Mouse (Mus musculus): ENCODE measurements around the gene Gm13199. TPM values are rescaled to one million over a fixed set of nuclear protein-coding genes. Genes with fewer than 3 reads are reported as not detected.
A peak's percentile ranks its signal among the peaks of the same experiment; 100 is the strongest.

Gene Gm13199
- total RNA-seq (2021): not detected

- DNase-seq: no peak
- intact Hi-C loops (cut with DNase I): no loop called here
These were observed at the start of gene Gm13199 for GRCm38 (mm10) chr2:5862834-5863233. Gm13199 (minus strand) TSS chr2:5862934.

- no peak for DNase-seq
These were observed 48.7 kb upstream of the Gm13199 start for GRCm38 (mm10) chr2:5911282-5911965.

GRCm38 (mm10) chr2:5906625-5907024 lies 43.9 kb upstream of the Gm13199 start:
- DNase-seq: peak; percentile 13 to 51
- intact Hi-C loops (cut with DNase I): no loop called here

More at GRCm38 (mm10) chr2:5911282-5911965, 48.7 kb upstream of the Gm13199 start:
- intact Hi-C loops (cut with DNase I): no loop called here

GRCm38 (mm10) chr2:5906092-5906491 lies 43.4 kb upstream of the Gm13199 start:
- DNase-seq: no peak
- intact Hi-C loops (cut with DNase I): no loop called here

DNA sequence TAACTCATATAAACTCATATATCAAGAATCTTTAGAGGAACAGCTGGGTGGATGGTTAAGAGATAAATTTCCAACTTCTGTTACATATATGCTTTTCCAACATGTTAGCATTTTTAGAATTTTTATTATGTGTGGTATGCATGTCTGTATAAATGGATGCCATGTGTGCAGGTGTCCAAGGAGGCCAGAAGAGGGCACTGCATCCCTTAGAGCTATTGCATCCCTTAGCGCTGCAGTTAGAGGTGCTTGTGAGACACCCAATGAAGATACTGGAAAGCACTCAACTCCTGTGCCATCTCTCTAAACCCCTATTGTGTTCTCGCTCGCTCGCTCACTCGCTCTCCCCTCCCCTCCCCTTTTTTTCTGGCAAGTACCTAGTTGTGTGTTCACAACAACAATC lies 37.4 kb upstream of the Gm13199 start:
- intact Hi-C loops (cut with DNase I): no loop called here
- DNase-seq: no peak

- peak; percentile 100 for DNase-seq
- intact Hi-C loops (cut with DNase I): loop anchor here (2.0 kb wide), 1 partner anchor 50 kb away; the partner anchor contains the start of genes Cdc123 and Nudt5
These were observed 32.3 kb upstream of the Gm13199 start, which contains the start of gene Sec61a2 for GRCm38 (mm10) chr2:5894843-5895570. Sec61a2 (minus strand) TSS chr2:5895432.

DNA sequence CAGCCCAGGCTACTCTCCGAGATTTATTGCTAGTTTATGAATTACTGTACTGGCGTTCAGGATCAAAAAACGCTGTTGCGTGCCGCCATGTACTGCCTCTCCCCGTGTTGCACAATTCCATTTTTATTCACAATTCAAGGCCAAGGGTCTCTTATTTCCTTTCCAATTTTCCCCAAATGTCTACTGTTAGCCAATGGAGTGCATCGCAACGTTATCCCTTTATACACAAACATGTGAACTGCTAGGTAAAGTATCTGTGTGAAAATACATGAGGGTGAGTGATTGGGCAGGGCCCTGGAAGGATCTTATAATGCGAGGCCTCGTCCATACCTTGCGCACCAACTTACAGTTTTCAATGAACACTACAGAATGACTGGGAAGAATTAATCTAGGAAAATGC lies 31.6 kb upstream of the Gm13199 start:
- peak in 1 of 2 experiments; percentile 7 for DNase-seq
- intact Hi-C loops (cut with DNase I): loop anchor here (2.0 kb wide), 1 partner anchor 49 kb away; the partner anchor contains the start of genes Cdc123 and Nudt5

GRCm38 (mm10) chr2:5889412-5889811 lies 26.7 kb upstream of the Gm13199 start:
- intact Hi-C loops (cut with DNase I): no loop called here
- DNase-seq: no peak

DNA sequence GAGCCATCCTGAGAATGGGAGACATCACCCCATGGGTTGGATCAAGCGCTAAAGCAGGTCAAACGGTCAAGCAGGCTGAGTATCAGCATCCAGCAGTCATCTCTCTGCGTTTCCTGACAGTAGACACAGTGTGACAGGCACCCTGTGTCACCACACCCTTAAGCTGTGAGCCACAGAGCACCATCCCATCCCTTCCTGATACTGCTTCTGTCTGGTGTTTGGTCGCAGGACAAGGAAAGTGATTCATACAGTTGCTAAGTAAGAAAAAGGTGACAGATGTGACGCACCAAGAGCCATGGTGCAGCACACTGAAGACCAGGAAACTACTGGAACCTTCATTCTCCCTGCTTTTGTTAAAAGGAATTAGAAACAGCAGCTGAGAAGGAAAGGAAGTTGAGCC lies 26.1 kb upstream of the Gm13199 start:
- no peak for DNase-seq
- intact Hi-C loops (cut with DNase I): no loop called here

- intact Hi-C loops (cut with DNase I): no loop called here
- DNase-seq: no peak
These were observed 14.7 kb upstream of the Gm13199 start for GRCm38 (mm10) chr2:5877446-5877845.

DNA sequence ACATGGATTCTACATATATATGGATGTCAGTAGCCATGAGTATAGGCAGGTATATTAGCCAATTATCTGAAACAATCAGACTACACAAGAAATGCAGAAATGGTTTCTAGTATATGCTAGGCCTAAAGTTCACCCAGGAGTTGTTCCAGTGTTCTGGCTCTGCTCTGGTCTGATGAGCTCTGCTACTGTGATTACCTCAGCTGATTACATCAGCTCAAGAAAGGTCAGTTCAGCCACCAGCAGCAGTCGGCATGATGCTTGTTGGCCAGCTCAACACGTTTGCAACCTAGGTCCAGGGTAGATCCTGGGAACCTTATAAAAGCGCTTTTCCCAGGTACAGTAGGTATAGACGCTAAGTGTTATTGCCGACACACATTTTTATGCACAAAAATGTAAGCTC lies 7.0 kb upstream of the Gm13199 start:
- intact Hi-C loops (cut with DNase I): no loop called here
- no peak for DNase-seq

DNA sequence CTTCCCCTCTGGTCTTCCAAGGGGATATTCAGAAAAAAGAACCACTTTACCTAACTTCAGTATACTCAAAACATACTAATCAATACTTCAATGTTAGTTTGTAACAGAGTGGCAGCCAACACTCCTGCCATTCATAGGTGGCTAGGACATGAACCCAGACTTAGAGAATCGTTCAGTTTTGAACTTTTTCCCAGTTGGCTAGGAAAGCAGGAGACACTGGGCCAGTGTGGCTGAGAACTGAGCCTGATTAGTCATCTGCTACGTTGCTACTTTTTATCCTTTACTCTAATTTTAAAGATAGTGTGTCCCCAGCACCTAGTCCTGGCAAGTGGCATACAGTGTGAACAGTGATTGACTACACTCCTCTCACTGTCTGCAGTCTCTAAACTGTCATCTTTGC lies 4.9 kb upstream of the Gm13199 start:
- DNase-seq: no peak
- intact Hi-C loops (cut with DNase I): no loop called here

DNA sequence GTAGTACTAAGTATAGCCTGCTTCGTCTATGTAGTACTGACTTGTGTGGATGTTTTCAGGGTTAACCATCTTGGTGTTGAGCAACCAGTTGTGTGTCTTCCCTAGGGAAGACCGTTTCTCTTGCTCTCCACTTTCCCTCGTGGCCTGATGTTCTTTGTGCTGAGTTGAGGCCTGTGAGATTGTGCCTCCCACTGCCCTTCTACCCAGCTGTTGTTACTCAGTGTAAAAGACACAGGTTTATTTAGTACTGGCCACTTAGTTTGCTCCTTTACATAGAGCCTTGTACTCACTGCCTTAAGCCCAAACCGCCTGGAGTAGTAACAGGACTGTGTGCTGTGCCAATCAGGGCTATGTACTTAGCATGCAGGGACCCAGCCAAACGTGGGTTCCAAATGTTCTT lies 10.9 kb downstream of the Gm13199 start:
- intact Hi-C loops (cut with DNase I): no loop called here

DNA sequence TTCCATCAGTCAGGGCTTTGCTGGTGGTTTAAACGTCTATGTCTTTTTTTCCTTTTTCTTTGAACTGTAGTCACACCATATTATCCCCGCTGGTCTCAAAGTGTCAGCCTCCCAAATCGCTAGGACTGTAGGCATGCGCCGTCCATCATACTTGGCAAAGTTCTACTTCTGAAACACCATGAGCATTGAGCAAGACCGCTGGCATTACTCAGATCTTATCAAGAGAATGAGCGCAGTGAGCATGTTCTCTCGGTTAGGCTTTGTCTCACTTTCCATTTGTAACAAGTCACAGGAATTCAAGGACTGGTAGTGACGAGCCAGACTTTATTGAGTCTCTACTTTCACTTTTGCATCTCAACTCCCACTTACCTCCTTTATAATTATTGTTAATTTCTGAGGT lies 11.6 kb downstream of the Gm13199 start:
- intact Hi-C loops (cut with DNase I): no loop called here

More for the DNA sequence above, 10.9 kb downstream of the Gm13199 start:
- no peak for DNase-seq

GRCm38 (mm10) chr2:5845826-5846225 lies 16.9 kb downstream of the Gm13199 start:
- intact Hi-C loops (cut with DNase I): loop anchor here (2.0 to 5.0 kb wide), 2 partner anchors 49 to 106 kb away; partner anchors contain the start of genes Sec61a2 and Upf2
- DNase-seq: no peak

More for the DNA sequence above, 11.6 kb downstream of the Gm13199 start:
- DNase-seq: no peak

DNA sequence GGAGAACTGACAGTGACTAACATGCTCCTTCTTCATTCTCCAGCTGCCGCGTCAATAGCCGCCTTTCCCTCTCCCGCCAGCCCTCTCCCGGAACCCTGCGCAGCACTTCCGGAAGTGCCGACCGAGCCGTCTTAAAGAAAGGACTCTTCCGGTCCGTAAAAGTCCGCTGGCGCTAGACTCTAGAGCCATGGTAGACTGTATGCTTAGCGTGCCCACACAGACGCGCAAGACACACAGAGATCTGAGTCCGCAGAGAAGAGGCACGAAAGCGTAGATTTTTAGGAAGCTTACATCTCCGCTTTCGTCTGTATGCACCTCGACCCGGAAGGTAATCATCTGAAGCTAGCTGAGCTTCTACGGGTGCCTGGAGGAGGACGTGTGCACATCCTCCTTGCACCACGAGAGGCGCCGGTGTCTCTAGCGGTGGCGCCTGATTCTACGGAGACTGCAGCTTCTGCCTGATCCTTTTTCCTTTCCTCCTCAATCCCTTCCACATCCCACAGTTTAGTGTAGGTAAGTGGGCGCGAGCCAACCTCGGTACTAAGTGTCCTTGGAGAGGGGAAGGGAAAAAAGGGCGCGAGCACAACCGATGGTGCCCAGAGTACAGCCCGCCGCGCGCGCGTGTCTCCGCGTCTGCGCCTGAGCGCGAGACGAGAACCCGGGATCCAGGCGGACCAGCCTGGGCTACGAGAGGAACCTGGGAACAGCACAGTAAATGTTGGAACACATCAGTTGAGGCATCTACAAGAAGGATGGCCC lies 17.7 kb downstream of the Gm13199 start, which contains the start of the genes Nudt5 and Cdc123:
TSS of gene Nudt5 (plus strand) at position 147 of the 759 bp plus-strand sequence.
TSS of gene Cdc123 (minus strand) at position 292 of the 759 bp plus-strand sequence.
- intact Hi-C loops (cut with DNase I): loop anchor here (2.0 to 5.0 kb wide), 2 partner anchors 50 to 107 kb away; partner anchors contain the start of genes Sec61a2 and Upf2
- DNase-seq: peak; percentile 83 to 88

DNA sequence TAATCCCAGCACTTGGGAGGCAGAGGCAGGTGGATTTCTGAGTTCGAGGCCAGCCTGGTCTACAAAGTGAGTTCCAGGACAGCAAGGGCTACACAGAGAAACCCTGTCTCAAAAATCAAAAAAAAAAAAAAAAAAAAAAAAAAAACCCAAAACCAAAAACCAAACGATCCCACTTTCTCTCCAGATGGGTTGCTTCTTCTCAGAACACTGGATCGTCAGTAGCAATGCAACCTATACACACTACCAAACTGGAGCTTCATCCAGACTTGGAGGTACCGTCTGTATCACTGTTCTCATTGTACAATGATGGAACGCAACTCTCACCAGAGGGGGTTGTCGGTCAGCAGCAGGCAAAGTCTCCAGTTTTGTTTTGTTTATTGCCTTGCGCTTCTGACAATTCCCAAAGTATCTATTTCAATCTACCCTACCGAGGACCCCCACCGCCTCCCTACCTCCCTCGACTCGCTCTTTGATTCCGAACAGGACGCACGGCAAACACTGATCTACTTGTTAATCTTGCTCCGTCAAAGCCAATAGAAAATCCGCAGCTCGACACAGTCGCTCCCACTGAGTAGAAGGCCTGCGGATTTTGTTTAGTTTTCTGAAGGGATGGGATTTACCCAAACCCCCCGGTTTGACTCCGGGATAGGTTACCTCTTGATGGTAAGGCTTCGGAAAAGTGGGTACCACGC lies 18.4 kb downstream of the Gm13199 start:
- DNase-seq: no peak
- intact Hi-C loops (cut with DNase I): loop anchor here (2.0 kb wide), 1 partner anchor 50 kb away; the partner anchor contains the start of gene Sec61a2

GRCm38 (mm10) chr2:5840815-5841214 lies 21.9 kb downstream of the Gm13199 start:
- intact Hi-C loops (cut with DNase I): no loop called here

DNA sequence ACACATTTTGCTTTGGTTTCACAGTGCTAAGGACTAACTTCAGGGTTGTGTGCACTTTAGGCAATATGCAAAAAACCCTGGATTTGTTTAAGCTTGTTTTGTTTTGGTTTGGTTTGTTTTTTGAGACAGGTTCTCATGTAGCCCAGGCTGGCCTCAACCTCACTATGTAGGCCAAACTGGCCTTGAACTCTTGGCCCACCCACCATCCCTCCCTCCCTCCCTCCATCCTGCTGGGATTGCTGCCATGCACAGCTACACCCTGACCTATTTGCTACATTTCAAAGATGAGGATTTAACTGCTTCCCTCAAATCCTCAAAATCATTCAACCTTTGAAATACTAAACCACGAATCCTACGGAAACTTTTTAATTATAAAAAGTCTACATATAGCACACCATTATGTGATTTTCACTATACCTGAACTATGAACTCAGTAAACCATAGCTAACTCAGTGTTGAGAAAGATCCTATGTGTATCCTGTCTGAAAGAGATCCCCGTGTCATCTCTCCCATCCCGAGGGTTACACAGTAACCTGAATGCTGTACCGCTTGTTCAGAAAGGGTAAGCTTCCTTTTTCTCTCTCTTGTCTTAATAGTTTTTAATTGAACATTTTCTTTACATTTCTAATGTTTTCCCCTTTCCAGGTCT lies 37.3 kb downstream of the Gm13199 start:
- no peak for DNase-seq
- intact Hi-C loops (cut with DNase I): no loop called here

More at GRCm38 (mm10) chr2:5840815-5841214, 21.9 kb downstream of the Gm13199 start:
- no peak for DNase-seq

Measured in heart, postnatal 36 days (tissue).